Mouse (Mus musculus): ENCODE measurements around the gene Ergic3. TPM values are rescaled to one million over a fixed set of nuclear protein-coding genes. Genes with fewer than 3 reads are reported as not detected.

Ergic3 gene
- polyA plus RNA-seq, 1 experiment = 328 TPM

- TF ChIP-seq POLR2A (IDR thresholded peaks at IDR 0.05; ENCODE audit: borderline replicate concordance, insufficient read depth, low read length) (no peak), CTCF (IDR thresholded peaks at IDR 0.05; ENCODE audit: borderline replicate concordance, insufficient read depth, low read depth, low read length) (no peak)
- Histone ChIP-seq H3K27ac (ENCODE audit: insufficient read depth, low read length) (no peak overlapping the region), H3K4me1 (ENCODE audit: control insufficient read depth, insufficient read depth, low read length) (peaks cover 18% of the 10 kb centered on the region), H3K4me3 (replicated peaks; ENCODE audit: insufficient read depth, low read depth, low read length) (no peak overlapping the region), H3K27me3 (ENCODE audit: control insufficient read depth, insufficient read depth, low read length) (no peaks in the 10 kb centered on the region)
- no peak for DNase-seq
- 93% methylated on average over 7 of the region's 7 CpGs for WGBS
These were observed 22.1 kb upstream of the Ergic3 start for GRCm38 (mm10) chr2:155985776-155986175.

GRCm38 (mm10) chr2:155987131-155987530, 20.7 kb upstream of the Ergic3 start:
- no peak overlapping the region for H3K4me3 ChIP-seq (replicated peaks; ENCODE audit: insufficient read depth, low read depth, low read length)
- H3K27ac ChIP-seq (ENCODE audit: insufficient read depth, low read length) = no peak overlapping the region
- DNase-seq = no peak
- WGBS = 96% methylated on average over 6 of the region's 6 CpGs
- no peaks in the 10 kb centered on the region for H3K27me3 ChIP-seq (ENCODE audit: control insufficient read depth, insufficient read depth, low read length)
- TF ChIP-seq POLR2A (IDR thresholded peaks at IDR 0.05; ENCODE audit: borderline replicate concordance, insufficient read depth, low read length) = no peak
- no peak for TF ChIP-seq CTCF (IDR thresholded peaks at IDR 0.05; ENCODE audit: borderline replicate concordance, insufficient read depth, low read depth, low read length)
- peaks cover 27% of the 10 kb centered on the region for H3K4me1 ChIP-seq (ENCODE audit: control insufficient read depth, insufficient read depth, low read length)

- no peaks in the 10 kb centered on the region for H3K27me3 ChIP-seq (ENCODE audit: control insufficient read depth, insufficient read depth, low read length)
- peaks cover 36% of the 10 kb centered on the region for H3K4me1 ChIP-seq (ENCODE audit: control insufficient read depth, insufficient read depth, low read length)
- DNase-seq = peak; percentile 71 to 80
- WGBS = 36% methylated on average over 4 of the region's 4 CpGs
- H3K27ac ChIP-seq (ENCODE audit: insufficient read depth, low read length) = no peak overlapping the region
- H3K4me3 ChIP-seq (replicated peaks; ENCODE audit: insufficient read depth, low read depth, low read length) = no peak overlapping the region
- no peak for TF ChIP-seq CTCF (IDR thresholded peaks at IDR 0.05; ENCODE audit: borderline replicate concordance, insufficient read depth, low read depth, low read length)
- no peak for TF ChIP-seq POLR2A (IDR thresholded peaks at IDR 0.05; ENCODE audit: borderline replicate concordance, insufficient read depth, low read length)
These were observed 18.8 kb upstream of the Ergic3 start for GRCm38 (mm10) chr2:155989085-155989484.

GRCm38 (mm10) chr2:155991151-155991550, 16.7 kb upstream of the Ergic3 start:
- 24% methylated on average over 10 of the region's 10 CpGs for WGBS
- DNase-seq = peak; percentile 41 to 58
- no peaks in the 10 kb centered on the region for H3K27me3 ChIP-seq (ENCODE audit: control insufficient read depth, insufficient read depth, low read length)
- peak overlapping the region; percentile 88 for H3K27ac ChIP-seq (ENCODE audit: insufficient read depth, low read length)
- peaks cover 48% of the 10 kb centered on the region for H3K4me1 ChIP-seq (ENCODE audit: control insufficient read depth, insufficient read depth, low read length)
- H3K4me3 ChIP-seq (replicated peaks; ENCODE audit: insufficient read depth, low read depth, low read length) = no peak overlapping the region
- TF ChIP-seq CTCF (IDR thresholded peaks at IDR 0.05; ENCODE audit: borderline replicate concordance, insufficient read depth, low read depth, low read length) = no peak
- no peak for TF ChIP-seq POLR2A (IDR thresholded peaks at IDR 0.05; ENCODE audit: borderline replicate concordance, insufficient read depth, low read length)

DNA sequence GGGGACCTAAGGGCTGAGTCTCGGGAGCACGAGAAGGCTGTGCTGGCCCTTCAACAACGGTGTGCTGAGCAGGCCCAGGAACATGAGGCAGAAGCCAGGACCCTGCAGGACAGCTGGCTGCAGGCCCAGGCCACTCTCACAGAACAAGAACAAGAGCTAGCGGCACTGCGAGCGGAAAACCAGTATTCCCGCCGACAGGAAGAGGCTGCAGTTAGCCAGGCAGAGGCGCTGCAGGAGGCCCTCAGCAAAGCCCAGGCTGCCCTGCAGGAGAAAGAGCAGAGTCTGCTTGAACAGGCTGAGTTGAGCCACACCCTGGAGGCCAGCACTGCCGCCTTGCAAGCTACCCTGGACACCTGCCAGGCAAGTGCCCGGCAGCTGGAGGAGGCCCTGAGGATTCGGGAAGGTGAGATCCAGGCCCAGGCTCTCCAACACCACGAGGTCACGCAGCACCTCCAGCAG, 16.0 kb upstream of the Ergic3 start:
- TF ChIP-seq POLR2A (IDR thresholded peaks at IDR 0.05; ENCODE audit: borderline replicate concordance, insufficient read depth, low read length) = peak; percentile 20; the same call in 1 of the 2 replicates
- no peak for TF ChIP-seq CTCF (IDR thresholded peaks at IDR 0.05; ENCODE audit: borderline replicate concordance, insufficient read depth, low read depth, low read length)
- H3K27ac ChIP-seq (ENCODE audit: insufficient read depth, low read length) = peak overlapping the region; percentile 88
- no peaks in the 10 kb centered on the region for H3K27me3 ChIP-seq (ENCODE audit: control insufficient read depth, insufficient read depth, low read length)
- no peak overlapping the region for H3K4me3 ChIP-seq (replicated peaks; ENCODE audit: insufficient read depth, low read depth, low read length)
- peaks cover 48% of the 10 kb centered on the region for H3K4me1 ChIP-seq (ENCODE audit: control insufficient read depth, insufficient read depth, low read length)
- 8% methylated on average over 14 of the region's 14 CpGs for WGBS
- peak; percentile 97 to 99 for DNase-seq

DNA sequence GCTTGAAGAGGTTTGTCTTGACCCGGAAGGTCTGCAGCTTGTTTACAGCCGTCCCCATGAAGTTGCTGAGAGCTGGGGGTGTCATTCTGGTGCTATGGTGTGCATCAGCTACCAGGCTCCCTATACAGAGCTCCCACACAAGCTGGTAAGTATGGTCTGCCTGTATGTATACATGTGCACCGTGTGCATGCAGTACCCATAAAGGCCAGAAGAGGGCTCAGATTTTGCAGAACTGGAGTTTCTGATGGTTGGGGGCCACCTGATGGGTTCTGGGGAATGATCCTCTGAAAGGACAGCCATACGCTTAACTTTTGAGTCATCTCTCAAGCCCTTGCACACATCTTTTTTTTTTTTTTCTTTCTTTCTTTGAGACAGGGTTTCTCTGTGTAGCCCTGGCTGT, 2.5 kb upstream of the Ergic3 start:
- Histone ChIP-seq H3K4me1 (ENCODE audit: control insufficient read depth, insufficient read depth, low read length) (peaks cover 4% of the 10 kb centered on the region), H3K27me3 (ENCODE audit: control insufficient read depth, insufficient read depth, low read length) (no peaks in the 10 kb centered on the region), H3K27ac (ENCODE audit: insufficient read depth, low read length) (no peak overlapping the region), H3K4me3 (replicated peaks; ENCODE audit: insufficient read depth, low read depth, low read length) (no peak overlapping the region)
- TF ChIP-seq CTCF (IDR thresholded peaks at IDR 0.05; ENCODE audit: borderline replicate concordance, insufficient read depth, low read depth, low read length) (peak; percentile 13; the same call in 1 of the 2 replicates), POLR2A (IDR thresholded peaks at IDR 0.05; ENCODE audit: borderline replicate concordance, insufficient read depth, low read length) (no peak)
- DNase-seq = no peak
- WGBS = 91% methylated on average over 4 of the region's 4 CpGs

GRCm38 (mm10) chr2:156018106-156018505, 10.3 kb downstream of the Ergic3 start:
- no peak for DNase-seq
- Histone ChIP-seq H3K4me3 (replicated peaks; ENCODE audit: insufficient read depth, low read depth, low read length) (no peak overlapping the region), H3K27ac (ENCODE audit: insufficient read depth, low read length) (no peak overlapping the region), H3K27me3 (ENCODE audit: control insufficient read depth, insufficient read depth, low read length) (no peaks in the 10 kb centered on the region), H3K4me1 (ENCODE audit: control insufficient read depth, insufficient read depth, low read length) (no peaks in the 10 kb centered on the region)
- WGBS = 88% methylated on average over 3 of the region's 3 CpGs
- TF ChIP-seq POLR2A (IDR thresholded peaks at IDR 0.05; ENCODE audit: borderline replicate concordance, insufficient read depth, low read length) (no peak), CTCF (IDR thresholded peaks at IDR 0.05; ENCODE audit: borderline replicate concordance, insufficient read depth, low read depth, low read length) (no peak)

DNA sequence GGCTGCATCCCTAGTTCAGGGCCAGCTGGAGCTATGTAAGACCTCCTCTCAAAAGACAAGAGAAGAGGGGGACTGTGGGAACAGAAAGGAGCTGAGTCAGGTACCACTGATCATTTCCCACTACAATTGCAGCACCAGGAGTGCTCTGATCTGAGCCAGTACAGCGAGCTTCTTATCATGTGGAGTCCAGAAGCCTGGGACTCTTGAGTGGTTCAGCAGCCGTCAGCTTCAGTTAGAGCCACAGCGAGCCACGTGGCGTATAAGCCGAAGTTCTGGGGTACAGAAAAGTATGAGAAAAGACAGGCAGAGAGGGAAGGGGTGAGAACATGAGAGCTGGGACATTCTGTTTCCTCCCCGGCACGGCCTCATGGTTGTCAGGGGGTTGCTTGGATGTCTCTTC, 13.4 kb downstream of the Ergic3 start:
- H3K4me1 ChIP-seq (ENCODE audit: control insufficient read depth, insufficient read depth, low read length) = no peaks in the 10 kb centered on the region
- no peak overlapping the region for H3K27ac ChIP-seq (ENCODE audit: insufficient read depth, low read length)
- H3K27me3 ChIP-seq (ENCODE audit: control insufficient read depth, insufficient read depth, low read length) = no peaks in the 10 kb centered on the region
- no peak for TF ChIP-seq CTCF (IDR thresholded peaks at IDR 0.05; ENCODE audit: borderline replicate concordance, insufficient read depth, low read depth, low read length)
- TF ChIP-seq POLR2A (IDR thresholded peaks at IDR 0.05; ENCODE audit: borderline replicate concordance, insufficient read depth, low read length) = no peak
- 84% methylated on average over 8 of the region's 8 CpGs for WGBS
- no peak overlapping the region for H3K4me3 ChIP-seq (replicated peaks; ENCODE audit: insufficient read depth, low read depth, low read length)
- DNase-seq = no peak

All from cerebellum, adult 2 months (tissue).